Mouse (Mus musculus) adrenal gland, postnatal 4 days (tissue): Measurements from ENCODE around the gene Vim. TPM values are rescaled to one million over a fixed set of nuclear protein-coding genes. Genes with fewer than 3 reads are reported as not detected.
A peak's percentile ranks its signal among the peaks of the same experiment; 100 is the strongest.

Experiments
- DNase-seq, 2 experiments: peaks; one replicate each; pipeline ENCODE4 v3.0.0; 2021 to 2022; ENCODE audit warnings: low spot score in 2 of 2, mixed read lengths in 2 of 2
- long read RNA-seq, 2 experiments: library from polyadenylated mRNA; stranded (forward); transcript quantifications; one replicate each; pipeline ENCODE4 v2.0.0; 2021
- total RNA-seq, 2 experiments: library from RNA; stranded (reverse); gene quantifications; 2 replicates each; pipeline ENCODE4 v1.2.3; 2021

The Vim gene
- 100 to 1,000 TPM; 525 to 537 TPM for total RNA-seq
- long read RNA-seq, experiment 1, transcript Vim-201 (9 exons, 2,193 nt): major isoform, 145 of 159 reads
- long read RNA-seq, experiment 1, partial matches to known transcripts: 7 of 159 reads
- long read RNA-seq, experiment 1, other reads (novel, unspliced or antisense): 3 of 159 reads
- long read RNA-seq, experiment 2, transcript Vim-201 (9 exons, 2,193 nt): major isoform, 272 of 290 reads
- long read RNA-seq, experiment 2, partial matches to known transcripts: 13 of 290 reads
- long read RNA-seq, experiment 2, other reads (novel, unspliced or antisense): 3 of 290 reads

DNA sequence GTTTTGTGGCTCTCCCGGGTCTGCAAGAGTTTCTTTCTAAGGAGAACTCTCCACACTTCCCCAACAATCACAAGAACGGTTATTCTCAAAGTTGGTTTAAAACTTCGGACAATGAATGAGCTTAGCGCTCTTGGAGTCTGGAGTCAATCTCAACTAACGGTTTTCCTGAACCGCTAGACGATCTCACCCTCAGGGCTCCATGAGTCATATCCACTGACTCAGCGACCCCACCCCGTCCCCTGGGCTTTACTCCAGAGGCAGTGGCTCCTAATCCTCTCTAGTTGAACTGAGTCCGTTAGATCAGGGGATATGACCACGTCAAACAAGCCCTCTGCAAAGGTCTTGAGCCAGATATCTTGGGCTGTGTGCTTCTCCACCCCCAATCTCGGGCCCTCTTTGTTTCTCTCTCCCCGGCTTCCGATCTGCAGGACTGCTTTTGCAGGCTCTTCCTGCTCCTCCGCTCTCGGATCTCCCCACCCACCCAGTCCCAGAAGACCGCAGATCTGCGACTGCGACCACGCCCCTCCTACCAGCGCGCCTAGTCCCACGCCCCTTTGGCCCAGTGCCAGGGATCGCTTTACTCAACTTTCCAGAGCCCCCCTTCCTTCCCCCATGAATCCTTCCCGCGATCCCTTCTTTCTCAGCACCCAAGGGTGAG is at the start of gene Vim:
Gene Vim (plus strand): TSS at position 520 of the 658 bp plus-strand sequence.
- peak; percentile 57 to 79 for DNase-seq

DNA sequence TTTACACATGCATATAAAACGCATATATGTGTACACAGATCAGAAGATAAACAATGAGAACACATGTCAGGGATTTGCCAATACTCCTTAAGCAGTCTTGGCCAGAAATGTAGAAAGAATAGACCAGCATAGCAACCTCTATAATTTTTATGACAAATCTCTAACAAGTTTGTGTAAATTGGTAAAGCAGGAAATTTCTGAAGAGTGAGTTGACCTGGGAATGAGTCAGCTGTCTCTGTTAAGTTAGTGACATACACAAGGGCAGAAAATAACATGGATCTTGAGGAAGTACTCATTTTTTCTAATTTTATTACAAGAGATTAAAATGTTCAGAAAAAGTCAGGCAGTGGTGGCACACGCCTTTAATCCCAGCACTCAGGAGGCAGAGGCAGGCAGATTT is 47.5 kb upstream of the Vim start:
- no peak for DNase-seq

DNA sequence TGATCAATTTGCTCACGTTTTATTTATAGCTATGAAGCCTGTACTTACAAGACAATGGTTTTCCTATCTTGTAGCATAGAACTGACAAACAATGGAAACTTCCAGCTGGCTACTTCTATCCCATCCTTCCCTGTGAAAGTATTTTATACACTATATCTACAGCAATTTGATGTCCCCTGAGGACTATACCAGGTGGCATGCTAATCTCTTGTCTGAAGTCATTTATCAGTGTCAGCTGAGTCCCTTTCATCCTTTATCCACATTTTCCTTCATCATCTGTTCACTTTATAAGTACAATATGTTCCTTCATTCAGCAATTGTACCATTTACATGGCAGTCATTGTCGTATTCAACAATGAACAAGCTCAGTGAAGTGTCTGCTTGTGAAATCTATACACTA is 46.6 kb upstream of the Vim start:
- no peak for DNase-seq

DNA sequence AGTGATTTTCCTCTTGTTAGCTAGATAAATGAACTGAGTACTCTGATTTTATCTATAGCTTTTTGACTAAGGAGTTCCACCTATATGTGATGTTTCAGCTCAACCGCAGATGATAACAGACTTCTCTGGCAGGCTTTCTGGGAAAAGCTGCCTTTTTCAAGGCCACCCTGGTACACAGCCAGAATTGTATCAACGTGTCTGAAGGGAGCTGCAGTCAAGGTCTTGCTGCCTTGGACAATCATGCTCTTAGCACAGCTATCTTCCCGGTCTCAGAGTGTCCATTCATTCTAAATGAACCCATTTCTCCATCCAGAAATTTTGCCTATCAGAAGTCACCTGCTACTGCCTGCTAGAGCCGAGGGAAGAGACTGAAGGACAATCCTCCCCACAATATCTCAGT is 46.2 kb upstream of the Vim start:
- peak in 1 of 2 experiments; percentile 39 for DNase-seq

DNA sequence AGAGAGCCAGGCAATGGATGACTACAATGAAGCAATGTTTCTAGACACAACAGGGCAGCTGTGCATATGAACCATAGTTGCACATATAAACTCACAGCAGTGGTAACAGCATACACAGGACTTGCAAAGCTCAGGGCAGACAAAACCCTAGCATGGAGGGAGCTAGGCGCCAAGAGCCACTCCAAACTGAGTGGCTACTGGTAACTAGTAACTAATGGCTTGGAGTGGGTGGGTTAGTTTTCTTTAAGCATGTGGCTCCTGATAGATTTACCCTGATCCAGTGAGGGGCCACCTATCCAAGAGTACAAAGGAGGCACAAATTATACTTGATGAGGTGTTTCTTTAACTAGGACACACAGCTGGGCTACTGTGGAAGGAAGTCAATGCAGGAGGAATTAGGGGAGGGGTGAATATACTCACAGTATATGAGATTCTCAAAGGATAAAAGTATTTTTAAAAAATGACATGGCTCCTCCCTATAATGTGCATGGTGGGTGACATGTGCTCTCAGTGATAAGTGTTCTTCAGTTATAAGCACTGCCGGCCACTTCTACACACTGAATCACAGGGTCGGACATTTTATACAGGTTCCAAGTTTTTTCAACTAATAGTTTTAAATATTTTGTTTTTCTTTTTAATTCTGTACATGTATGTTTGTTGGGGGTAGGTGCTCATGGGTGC is 44.3 kb upstream of the Vim start:
- no peak for DNase-seq

DNA sequence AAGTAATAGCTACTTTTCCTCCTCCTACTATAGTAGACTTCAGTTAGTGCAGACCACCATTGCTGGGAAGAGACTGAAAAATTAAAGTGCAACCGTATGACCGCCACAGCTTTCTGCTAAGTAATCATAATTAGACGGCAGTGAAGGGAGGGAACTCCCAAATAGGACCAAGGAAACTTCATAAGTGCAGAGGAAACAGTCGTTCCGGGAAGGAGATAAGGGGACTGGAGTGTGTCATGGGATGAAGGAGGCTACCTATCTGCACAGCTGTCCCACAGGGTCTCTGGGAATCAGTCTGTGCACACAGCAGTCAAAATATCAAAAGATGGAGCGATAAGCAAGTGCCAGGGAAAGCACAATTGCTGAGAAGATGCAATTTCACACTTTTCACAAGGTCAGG is 43.1 kb upstream of the Vim start:
- no peak for DNase-seq

DNA sequence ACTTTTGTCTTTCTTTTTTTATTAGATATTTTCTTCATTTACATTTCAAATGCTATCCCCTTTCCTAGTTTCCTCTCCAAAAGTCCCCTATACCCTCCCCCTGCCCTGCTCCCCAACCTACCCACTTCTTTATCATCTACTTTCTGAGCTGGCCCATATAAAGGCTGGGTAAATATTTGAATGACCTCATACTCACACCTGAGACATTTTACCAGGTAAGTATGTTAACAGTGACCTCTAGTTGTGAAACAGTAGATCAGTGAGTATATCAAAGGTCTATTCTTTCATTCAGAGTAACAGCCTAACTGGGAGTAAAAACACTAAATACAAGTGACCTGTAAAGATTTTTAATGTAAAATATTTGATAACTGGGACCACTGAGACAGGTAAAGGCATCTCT is 37.0 kb upstream of the Vim start:
- no peak for DNase-seq

DNA sequence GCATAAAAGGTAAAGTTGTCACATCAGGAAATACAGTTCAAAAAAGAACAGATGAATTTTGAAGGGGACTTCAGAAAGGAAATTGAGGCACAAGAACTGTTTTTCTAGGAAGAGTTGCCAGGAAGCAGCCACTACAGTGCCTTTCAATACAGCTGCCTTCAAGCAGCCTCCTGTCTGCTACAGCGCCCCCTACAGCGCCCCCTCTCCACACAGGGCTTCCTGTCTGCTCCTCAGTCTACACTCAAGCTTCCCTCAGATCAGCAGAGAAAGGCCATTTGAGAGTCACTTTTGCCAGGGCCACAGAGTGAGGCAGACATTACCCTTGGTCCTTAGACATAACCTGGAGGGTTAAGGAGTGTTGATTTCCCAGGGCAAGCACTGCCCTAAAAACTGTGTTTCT is 36.0 kb upstream of the Vim start:
- DNase-seq: no peak

DNA sequence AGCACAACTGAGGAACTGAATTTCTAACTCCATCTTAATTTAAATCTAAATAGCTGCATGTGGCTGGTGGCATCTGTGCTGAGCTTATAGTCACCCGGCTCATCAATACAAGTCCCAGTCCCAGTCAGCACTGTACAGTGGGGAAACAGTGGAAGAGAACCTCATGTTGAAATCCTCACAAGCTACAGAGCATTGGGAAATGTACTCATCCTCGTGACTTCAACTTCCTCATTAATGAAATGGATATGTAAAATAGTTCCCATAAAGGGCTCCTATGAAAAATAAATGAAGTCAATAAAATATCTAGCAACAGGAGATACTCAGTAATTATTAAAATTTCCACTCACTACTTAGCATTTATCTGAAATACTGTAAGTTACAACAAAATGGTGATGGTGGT is 35.5 kb upstream of the Vim start:
- no peak for DNase-seq

DNA sequence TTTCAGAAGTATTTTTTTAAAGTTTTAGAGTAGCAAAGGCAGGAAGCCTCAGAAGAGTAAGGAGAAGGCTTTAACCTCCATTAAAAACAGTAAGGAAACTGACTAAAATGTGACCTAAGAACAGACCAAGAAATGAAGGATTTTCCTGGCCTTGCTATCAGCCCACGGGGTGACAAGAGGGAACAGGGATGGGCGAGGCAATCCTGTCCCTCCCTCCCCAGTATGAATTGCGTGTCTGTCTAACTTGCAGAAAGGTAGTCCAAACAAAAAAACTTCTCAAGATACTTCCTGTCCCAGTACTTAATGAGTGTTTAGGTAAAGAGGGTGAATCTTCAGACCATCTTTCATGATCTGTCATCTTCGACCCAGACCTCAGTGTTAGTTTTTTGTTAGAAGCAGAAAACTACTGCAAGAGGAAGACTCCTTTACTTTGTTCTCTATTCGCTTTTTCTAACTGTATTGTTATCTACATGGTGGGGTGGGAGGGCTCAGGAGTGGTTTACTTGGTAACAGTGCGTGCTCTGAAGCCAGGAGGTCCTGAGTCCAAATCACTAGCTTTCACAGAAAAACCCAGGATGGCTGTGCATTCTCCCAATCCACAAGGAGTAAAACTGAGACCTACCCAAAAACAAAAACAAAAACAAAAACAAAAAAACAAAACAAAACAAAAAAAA is 34.9 kb upstream of the Vim start:
- DNase-seq: no peak

DNA sequence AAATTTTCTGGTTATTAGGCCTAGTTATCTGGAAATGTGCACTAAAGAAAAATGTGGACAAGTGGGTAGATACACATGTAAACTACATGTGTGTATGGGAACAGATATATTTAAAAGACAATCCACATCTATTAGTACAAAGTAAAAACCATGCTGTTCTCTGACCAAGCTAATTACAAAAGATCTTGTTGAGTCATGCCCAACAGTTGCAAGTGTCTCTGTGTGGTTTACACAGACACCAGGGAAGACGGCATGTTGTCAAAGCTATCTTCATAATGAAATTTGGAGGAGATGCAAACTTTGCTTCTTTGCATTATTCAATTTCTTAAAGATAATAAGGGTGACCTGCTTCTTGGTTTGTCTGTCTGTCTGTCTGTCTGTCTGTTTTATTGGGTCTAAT is 33.9 kb upstream of the Vim start:
- DNase-seq: no peak

DNA sequence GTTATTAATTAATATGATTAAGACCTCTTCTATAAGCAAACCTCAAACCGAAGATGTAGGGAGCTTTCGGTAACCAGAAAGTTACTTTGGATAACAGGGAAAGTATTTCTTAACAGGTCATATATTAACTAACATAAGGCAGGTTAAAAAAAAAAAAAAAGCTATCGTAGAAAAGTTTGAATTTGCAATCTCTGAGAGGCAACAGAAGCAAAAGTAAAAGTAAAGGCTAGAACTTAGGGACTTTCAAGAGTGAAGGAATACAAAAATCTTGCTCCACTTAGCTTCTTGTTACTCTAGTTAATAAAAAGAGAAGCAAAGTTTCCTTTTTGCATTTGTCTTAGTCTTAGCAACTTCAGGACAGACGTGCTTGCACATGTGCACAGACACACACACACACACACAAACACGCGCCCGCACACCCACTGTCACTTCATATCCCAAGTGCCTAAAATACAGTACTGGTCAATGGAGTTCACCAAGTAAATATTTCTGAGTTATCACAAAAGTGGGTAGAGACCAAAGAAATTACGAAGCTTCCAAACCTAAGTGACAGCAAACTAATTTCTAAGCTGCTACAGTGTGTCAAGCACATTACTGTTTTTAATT is 30.1 kb upstream of the Vim start:
- no peak for DNase-seq

DNA sequence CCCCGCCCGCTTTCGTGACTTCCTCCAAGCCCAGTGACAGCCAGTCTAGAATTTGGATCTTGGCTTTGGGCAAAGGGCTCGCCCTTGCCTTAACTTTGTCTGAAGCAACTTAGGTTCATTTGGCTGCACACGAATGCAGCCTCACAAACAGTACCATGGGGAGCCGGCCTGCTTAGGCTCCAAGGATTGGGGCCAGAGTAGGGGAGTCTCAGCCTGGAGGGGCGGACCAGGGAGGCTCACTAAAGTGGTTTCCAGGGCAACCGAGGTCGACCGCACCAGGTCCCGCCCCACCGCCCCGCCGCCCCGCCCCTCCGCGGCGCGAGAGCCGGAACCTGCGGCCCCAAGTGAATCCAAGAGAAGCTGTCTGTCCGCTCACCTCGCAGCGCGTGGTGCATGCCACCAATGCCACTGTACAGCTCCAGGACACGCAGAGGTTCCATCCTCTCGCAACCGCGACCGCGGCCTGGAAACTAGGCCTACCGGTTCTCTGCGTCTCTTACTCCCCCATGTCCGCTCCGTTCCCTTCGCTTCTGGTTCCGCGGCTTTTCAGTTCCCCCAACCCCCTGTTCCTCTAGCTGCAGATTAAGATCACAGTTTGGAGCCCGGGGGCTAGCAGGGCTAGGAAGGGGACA is 29.4 kb upstream of the Vim start, which contains the start of gene Trdmt1:
Gene Trdmt1 (minus strand): TSS at position 476 of the 632 bp plus-strand sequence.
- peak; percentile 70 to 77 for DNase-seq

DNA sequence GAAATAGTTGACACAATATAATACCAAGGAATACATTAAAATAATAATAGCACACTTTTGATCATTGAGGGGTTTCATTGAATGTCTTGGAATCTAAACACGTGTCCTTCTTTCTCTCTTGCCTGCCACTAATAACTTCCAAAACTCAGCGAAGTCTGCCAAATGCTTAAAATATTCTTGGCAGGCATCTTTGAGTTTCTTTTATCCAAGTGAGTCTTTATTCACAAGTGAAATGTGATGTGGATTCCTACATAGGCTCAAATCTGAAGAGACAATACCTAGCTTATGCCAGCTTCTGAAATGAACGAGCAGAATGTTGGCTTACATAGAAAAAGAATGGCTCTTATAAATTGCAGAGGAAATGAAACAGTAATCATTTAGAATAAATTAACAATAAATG is 25.0 kb upstream of the Vim start:
- DNase-seq: no peak

DNA sequence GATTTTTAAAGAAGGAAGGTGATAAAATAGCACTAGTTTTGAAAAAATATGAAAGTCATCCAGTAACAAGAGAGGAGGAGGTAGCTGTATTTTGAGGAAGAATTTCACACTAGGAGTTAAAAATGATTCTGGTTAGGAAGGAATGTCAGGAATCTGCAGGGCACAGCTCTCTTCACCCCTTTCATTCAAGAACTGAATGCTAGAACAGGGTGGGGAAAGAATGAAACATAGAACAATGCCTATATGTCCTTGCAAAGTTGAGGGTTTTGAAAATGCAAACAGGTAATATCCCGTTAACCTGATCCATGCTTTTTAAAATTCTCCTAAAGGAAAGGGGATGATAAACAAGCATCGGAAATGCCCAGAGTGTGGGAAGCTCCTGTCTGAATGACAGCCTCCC is 19.8 kb upstream of the Vim start:
- DNase-seq: no peak

DNA sequence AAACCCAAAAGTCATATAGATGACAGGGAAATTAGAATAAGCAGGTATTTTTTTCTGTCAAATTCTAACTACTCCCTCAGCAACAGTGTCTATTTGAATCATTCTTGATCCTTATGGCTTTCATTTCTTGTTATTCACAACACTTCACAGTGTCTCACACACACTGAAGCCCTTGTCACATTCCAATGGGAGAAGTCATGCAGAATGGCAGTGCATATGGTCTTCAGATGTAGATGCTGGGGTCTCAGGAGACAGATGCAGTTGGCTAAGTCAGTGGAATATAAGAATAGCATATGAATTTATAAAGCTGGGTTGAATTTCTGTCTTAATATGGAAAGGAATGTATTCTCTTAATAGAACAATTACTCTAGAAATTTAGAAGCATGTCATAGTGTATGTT is 17.5 kb upstream of the Vim start:
- DNase-seq: no peak

DNA sequence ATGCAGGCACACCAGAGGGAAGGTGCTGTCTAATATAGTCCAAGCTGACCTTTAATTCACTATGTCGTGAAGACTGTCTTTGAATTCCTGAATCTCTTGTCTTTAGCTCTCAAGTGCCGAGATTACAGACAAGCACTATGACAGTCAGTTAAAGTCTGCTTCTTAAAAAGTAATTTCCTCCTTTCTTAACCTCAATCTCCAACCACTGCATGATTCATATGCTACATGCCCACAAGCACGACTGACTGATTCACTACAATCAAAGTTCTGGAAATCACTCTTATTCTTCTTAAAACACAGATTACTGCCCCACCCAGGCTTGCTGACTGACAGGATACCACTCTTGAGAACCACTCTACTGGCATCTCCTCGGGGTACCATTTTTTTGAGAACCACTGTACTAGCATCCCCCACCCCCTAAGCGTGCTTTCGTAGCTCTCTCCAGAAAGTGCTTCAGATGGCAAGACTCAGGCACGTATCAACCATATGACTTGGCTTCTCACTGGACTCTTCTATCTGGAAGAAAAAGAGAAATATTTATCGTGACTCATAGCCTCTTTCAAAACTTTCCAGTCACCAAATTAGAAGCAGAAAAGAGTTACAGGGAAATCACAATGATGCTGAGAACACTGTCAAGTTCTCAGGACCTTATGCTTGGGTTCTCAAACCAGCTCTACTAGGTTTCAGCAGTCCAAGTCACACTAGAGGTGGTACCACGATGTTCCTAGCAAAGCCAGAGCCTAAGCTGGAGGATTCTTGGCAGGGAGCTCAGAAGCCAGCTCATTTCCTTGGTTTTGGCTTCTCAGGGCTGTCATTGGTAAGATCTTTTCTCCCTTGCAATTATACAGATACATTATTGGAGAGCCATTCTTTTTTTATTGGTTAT is 16.3 kb upstream of the Vim start:
- no peak for DNase-seq

DNA sequence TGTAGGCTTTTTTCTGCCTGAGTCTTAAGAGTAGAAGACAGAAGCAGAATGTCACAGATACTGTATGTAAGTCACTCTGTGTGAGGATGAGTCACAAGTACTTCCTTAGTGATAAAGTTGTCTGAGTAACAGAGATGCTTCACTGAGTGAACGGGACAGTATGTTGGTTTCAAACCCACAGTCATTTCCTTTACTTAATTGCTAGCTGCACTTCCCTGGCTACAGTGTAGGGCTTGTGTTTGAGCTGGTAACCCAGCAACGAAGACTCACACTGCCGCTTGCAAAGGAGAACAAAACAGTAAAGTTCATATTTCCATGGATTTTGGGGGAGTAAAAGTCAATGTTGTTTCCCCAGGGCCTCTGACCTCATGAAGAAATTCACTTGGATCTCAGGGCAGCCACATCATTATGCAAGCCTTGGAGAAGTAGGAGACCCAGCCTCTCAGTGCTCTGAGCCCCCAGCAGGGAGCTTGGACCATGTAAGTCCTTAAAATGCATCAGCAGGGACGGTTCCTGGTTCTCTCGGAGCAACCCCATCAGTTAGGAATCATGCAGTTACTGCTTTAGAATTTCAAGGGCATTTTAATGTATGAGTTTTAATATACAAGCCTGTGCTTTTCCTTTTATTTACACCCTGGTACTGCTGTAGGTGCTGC is 15.0 kb upstream of the Vim start:
- no peak for DNase-seq

DNA sequence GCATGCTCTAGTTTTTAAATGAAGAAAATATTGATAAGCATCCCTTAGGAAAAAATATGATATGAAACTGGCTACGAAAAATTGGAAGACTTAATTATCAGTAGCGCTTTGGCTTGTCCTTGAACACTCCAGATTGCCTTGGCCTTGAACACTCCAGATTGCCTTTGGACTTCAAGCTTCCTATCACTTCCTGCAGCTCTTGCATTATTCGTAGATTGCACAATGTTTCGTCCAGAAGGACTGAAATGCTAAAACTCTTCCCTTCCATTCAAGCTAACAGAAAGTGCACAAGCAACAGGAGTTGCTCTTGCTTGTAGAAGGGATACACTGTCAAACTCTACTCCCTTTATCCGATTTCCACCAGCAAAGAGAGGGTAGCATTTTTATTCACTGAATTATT is 14.4 kb upstream of the Vim start:
- DNase-seq: no peak
